Mouse (Mus musculus) fat pad, adult 2 months (tissue): Measurements from ENCODE around the gene BC051665.

Experiments
- DNase-seq: peaks from one replicate; pipeline ENCODE4 v3.0.0-alpha.2; 2011; ENCODE audit warnings: low read depth, low spot score; ENCODE audit errors: extremely low read depth

Gene BC051665

DNA sequence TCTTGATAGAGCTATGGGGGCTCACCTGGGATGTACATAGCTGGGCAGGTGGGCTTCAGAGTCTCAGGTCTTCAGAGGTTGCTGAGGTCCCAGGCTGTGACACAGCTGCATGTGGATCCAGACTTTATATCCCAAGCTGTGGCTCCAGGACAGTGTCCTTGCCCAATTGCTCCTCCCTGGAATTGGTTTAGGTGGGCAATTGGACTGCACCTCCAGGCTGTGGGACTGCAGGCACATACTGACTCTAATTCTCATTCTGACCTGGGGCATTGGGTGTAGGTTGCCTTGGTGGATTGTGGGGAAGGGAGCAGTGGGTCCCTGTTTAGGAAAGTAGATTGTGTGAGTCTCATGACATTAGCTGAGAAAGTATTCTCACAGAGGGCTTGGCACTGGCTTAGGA lies at the start of gene BC051665:
BC051665 (minus strand) TSS at position 101 of the 400 bp plus-strand sequence.
- DNase-seq, result no peak

DNA sequence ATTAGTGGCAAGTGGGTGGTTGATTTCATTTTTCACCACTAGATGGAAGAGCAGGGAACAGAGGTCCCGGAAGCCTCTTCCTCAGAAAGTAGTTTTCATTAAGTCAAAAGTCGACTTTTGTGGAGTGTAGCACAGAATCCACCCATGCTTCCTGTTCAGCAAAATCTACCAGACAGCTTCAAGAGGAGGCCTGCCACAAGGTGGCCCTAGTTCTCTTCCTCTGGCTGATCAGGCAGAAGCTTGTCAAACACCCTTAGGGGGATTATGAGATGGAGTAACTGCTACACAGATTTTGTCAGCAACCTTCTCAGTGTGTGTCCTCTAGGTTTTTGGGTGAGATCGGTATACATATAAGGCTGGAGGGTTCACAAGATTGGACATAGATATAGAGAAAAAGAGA lies 39.9 kb upstream of the BC051665 start:
- DNase-seq, result no peak

DNA sequence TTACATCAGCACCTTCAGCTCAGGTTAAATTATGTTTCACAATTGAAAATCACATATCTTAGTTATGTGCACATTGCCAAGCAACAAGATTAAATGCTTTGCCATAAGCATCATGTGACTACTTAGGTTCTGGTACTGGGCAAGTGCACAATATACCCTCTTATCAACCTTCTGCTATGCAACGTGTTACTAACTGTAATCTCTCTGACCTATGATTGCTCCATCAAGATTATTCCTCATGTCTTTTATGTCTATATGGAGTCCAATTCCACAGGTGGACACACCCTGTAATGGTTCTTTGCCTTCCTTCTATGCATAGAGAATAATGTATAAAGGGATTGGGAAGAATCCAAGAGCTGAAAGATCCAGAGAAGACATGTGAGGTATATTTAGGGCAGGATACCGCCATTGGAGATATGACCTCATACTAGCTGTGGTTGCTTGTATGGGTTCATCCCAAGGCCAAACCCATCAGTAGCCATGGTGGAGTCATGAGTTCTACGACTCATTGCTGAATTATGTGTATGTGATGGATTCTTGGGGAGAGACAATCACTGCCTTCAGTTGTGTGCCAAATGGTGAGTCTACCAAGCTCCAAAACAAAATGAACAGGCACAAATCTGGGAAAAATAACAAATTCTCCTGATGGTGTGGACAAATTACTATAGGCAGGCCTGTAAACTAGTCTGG lies 34.5 kb upstream of the BC051665 start:
- DNase-seq, result no peak

DNA sequence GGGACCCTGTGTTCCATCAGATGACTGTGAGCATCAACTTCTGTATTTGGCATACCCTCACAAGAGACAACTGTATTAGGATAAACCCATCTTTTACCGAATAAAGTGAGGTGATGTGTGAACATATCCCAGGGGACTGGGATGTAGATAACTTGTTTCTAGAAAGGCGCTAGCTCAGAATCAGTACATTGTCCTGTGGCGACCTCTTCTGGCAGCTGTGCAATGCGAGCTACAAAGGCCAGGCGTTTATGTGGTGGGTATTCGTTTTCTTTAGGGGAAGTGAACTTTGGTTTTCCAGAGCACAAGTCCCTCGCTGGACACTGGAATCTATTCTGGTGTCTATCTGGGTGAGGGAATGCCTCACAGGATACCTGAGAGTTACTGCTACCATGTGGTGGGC lies 33.3 kb upstream of the BC051665 start:
- no peak for DNase-seq

DNA sequence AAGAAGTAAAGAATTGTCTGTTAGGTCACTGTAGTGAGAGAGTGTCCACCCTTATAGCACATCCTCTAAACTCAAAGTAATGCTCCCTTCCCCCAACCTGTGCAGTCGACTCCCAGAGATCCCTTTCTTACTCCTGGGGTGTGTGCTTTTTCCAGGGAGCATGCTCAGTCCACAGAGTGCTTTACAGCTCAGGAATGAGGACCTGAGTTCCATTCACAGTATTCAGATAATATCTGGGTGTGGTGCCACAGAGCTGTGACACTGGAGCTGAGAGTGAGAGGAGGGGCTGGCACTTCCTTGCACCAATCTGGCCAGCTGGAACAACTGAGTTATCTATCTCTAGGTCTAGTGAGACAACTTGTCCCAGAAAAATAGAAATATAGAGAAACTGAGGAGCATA lies 27.6 kb upstream of the BC051665 start:
- no peak for DNase-seq

DNA sequence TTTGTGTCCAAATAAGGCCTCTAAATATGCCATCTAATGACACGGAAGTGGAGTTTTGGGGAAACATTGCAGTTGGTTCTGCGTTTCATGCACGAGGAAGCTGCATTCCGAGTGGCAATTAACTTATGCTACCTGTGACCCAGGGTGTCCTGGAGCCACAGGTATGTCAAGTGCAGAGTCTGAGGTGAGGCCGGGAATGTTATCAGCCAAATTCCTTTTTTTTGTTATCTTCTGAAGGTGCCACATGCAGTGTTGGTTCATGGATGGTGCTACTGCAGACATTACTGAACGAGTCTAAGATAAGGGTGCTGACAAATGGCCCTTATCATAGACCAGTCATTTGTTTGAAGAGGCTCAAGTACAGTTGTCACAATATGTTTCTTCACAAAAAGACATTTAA lies 26.6 kb upstream of the BC051665 start:
- DNase-seq, result no peak

DNA sequence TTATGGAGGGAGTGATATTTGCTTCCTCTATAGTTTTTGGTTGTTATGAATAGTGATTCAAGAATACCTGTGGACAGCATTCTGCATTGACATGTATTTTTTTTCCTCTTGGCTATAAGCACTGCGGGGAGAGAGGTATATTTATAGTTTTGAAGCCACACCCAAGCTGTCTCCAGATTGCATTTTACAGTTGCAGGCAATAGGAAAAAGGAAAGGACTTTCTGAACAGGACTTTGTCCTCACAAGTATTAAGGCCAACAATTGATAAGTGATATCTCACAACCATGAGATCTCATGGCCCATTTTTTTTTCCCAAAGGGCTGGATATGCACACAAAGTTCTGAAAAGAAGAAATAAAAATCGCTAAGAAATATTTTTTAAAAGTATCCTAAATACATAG lies 23.5 kb upstream of the BC051665 start:
- no peak for DNase-seq

DNA sequence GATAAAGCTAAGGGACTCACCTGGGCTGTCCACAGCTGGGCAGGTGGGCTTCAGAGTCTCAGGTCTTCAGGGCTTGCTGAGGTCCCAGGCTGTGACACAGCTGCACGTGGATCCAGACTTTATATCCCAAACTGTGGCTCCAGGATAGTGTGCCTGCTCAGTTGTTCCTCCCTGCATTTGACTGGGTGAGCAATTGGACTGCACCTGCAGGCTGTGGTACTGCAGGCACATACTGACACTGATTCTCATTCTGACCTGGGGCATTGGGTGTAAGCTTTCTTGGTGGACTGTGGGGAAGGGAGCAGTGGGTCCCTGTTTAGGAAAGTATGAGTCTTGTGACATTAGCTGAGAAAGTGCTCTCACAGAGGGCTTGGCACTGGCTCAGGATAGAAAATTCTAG lies 16.6 kb upstream of the BC051665 start, which contains the start of gene Ctsll3:
Ctsll3 (minus strand) TSS at position 101 of the 400 bp plus-strand sequence.
- no peak for DNase-seq

DNA sequence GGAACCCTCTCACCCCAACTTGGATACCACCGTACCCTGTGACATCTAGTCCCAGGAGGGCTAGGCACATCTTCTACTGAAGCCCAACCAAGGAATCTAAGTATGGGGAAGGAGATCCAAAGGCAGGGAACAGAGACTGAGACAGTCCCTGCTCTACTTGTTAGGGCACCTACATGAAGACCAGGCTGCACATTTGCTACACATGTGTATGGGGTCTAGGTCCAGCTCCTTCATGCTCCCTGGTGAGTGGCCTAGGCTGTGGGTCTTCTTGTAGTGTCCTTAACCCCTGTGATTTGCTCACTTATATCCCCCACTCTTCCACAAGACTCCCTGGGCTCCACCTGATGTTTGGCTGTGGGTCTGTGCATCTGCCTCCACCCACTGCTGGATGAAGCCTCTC lies 3.3 kb upstream of the BC051665 start:
- DNase-seq, result no peak

DNA sequence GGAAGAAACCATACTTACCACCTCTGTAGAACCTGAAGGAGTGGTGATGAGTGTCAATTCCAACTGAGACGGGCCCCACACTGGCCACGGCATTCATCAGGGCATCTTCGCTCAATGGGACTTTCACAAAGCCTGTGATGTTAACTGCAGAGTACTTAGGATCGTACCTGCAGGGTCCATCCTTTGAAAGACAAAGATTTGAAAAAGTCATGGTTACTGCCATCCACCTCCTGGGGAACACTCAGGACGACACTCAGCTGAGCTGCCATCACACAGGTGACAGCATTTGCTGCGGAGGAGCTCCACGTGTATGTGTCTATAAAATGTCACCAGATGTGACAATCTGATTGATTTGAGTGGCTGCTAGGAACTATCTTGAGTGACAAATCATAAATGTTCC lies 2.9 kb downstream of the BC051665 start:
- no peak for DNase-seq

DNA sequence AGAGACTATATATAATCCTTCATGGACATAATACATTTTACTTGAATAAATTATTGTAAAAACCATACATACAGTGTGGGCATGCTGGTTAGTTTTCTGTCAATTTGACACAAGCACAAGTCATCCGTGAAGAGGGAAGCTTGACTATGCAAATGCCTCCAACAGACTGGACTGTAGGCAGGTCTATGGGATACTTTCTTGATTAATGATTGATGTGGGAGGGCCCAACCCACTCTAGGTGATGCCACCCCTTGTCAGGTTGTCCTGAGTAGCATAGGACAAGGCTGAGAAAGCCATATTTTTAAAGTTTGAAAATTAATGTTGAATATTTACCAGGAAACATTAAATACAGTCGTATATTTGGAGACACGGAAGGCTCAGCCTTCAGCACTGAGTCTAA lies 5.6 kb downstream of the BC051665 start:
- no peak for DNase-seq

DNA sequence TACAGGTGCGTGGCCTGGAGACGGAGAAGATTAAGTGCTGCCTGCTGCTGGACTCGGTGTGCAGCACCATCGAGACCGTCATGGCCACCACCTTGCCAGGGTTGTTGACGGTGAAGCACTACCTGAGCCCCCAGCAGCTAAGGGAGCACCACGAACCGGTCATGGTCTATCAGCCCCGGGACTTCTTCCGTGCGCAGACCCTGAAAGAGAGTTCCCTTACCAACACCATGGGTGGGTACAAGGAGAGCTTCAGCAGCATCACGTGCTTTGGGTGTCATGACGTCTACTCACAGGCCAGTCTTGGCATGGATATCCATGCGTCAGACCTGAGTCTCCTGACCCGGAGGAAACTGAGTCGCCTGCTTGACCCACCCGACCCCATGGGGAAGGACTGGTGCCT lies 25.0 kb downstream of the BC051665 start:
- DNase-seq, result no peak

DNA sequence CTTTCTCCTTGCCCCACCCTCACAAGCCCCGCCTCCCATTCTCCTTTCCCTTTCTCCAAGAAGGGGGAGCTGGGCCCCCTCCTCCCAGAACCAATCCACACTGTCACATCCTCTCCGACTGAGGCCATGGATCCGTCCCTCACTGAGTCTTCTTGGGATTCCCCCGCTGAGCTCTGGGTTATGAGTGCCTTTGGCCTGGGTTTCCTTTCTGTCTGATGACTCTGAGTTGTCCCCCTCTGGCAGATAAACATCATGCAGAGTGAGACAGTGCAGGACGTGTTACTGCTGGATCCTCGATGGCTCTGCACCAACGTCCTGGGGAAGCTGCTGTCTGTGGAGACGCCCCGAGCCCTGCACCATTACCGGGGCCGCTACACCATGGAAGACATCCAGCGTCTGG lies 25.8 kb downstream of the BC051665 start:
- DNase-seq, result no peak

DNA sequence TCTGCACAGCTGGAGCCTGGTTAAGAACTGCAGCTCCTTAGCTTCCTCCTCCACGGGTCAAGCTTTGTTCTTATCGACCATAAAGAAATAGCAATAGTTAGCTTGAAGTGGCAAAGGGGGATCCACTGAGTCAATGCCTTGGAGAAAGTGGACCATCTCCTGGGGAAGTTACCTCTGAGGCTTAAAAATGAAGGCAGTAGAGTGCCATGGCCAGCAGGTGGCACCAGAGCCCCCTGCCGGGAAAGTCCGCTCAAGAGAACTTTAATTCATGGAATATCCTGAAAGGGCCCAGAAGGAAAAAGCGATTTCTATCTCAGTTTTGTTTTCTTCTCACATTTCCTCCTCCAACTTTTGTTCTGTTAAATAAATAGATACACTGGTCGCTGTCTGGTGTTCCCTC lies 27.0 kb downstream of the BC051665 start:
- DNase-seq, result no peak

DNA sequence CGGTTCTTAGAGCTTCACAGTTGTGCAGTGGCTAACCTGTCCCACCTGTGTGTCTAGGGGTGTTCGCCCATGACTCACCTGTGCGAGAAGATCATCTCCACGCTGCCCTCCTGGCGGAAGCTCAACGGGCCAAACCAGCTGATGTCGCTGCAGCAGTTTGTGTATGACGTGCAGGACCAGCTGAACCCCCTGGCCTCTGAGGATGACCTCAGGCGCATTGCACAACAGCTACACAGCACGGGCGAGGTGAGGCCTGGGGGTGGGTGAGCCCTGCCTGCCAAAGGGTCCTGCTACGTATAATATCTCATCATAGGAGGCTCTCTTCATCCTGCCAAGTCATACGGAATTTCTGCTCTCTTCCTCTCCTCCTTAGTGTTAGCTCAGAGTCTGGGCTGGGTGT lies 28.9 kb downstream of the BC051665 start:
- no peak for DNase-seq

DNA sequence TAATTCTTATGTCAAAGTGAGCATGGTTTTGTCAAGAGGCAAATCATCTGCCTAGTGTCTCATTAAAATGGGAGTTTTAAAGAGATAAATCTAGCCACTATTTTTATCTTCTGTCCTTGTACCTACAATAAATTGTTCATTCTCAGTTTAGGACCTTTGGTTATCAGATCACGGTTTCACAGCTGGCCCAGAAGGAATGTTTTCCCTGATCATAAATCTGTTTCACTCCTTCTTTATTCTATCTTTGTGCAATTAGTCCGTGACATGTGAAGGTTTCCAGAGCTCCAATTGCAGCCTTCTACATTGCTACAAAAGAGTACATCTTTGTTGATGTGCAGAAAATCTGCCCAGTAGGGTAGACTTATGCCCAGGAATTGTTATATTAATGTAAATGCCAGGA lies 30.9 kb downstream of the BC051665 start:
- DNase-seq, result no peak

DNA sequence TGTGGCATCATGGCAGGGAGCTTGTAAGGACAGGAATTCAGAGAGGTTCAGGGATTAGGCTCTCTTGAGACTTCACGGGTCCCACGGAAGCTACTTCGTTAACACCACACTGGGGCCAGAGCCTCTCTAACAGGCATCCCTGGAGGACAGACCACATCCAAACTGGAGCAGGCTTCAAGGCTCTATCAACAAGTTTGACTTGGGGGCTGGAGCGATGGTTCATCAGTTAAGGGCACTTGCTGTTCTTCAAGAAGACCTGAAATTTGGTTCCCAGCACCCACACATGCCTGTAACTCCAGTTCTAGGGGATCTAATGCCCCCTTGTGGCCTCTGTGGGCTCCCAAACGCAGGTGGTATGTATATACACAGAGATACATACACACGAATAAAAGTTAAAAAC lies 32.9 kb downstream of the BC051665 start:
- no peak for DNase-seq

DNA sequence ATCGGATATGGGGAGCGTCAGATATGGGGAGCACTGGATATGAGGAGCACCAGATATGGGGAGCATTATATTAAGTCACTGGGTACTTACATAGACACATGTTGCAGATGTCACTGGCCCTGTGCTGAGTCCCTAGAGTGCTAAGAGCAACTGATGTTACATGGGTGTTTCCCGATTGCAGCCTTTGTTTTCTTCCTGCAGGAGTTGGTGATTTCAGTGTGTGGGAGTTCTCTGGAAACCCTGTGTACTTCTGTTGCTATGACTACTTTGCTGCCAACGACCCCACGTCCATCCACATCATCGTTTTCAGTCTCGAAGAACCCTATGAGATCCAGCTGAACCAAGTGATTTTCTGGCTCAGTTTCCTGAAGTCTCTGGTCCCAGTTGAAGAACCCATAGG lies 35.2 kb downstream of the BC051665 start:
- no peak for DNase-seq

DNA sequence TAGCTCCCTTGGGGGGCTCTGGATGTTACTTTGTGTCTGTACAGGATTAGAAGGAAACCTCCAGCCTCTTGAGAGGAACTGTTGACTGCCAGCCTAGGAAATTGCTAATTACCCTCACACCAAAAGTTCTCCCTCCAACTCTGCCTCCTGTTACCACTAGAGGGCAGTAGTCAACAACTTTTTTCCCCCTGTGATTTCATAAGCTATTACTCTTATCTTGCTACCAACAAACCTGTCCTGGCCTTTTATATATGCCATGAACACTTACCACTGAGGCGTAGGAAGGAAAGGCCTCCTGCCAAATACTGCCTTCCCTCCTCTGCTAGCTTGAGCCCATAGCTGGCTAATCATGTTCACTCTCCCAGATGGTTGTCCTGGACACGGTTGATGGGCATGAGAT lies 37.6 kb downstream of the BC051665 start:
- DNase-seq, result no peak

DNA sequence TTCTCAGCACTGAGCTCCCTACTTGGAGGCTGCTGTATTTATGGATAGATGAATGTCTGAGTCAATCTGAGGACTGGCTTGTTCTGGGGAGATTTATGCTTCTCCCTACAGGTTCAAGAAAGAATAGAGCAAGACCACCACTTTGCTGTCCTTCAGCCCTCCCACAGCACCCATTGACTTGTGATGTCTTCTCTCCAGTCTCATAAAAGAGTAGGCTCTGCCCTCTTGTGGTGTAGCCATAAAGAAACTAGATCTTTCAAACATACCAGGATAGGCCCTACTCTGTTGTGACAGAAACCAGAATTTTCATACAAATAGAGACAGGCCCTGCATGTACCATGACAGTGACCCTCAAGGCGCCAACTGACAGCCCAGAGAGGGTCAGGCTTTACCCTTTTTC lies 39.0 kb downstream of the BC051665 start:
- DNase-seq, result no peak

DNA sequence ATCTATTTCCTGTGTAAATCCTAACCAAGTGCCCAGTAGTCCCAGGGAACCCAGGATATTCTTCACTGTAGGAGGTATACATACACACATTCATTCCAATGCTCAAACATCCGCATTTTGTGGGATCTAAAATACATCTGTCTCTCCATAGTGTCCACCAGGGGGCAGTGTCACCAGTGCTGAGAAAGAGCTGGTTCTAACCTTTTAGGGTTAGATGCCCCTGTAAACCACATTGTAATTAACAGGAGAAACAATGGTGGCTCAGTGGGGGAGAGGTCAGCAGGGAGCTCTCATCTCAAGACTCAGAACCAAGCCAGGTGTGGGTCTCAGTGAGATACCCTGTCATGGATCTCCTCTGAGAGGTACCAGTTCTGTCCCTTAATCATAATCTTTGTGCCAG lies 39.9 kb downstream of the BC051665 start:
- no peak for DNase-seq

DNA sequence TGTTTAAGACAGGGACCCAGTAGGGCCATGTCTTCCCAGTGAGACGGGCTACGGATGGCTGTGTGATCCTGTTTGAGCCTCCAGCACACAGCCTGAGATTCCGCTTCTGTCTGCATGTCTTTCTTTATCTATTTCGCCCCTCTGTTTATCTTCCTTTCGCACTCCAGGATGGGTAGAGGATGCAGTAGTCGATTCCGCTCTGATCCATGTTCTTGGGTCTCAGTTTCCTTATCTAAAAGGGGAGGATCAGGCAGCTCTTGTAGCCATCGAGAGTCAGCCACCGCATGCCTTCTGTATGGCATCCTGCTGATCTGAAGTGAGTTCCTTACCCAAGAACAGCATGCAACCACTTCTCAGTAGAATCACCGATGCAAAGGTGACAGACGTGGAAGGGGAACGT lies 40.8 kb downstream of the BC051665 start:
- no peak for DNase-seq

DNA sequence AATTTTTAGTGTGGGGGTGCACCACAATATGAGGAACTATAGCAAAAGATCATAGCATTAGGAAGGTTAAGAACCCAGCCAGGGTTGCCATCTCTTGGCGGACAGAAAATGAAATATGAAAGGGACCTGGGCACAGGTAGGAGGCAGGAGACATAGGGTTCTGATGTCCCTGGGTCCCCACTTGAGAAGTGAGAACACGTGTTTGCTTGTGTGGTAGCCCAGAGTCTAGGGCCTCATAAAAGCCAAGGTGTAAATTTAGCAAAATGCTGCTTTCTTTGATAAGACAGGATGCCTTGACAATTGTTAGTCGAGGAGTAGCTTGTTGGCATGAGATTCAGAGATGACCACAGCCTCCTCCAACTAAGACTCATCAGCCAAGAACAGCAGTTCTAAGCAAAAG lies 41.4 kb downstream of the BC051665 start:
- DNase-seq, result no peak
